11 mouse cellular contexts compared by ENCODE assay signal in genomic region chr7:68277054-68277896, GRCm38 (mm10). TPM values are rescaled to one million over a fixed set of nuclear protein-coding genes. Genes with fewer than 3 reads are reported as not detected.
A peak's percentile ranks its signal among the peaks of the same experiment; 100 is the strongest.
DNase-seq lines count a peak whose midpoint lies in the region; ATAC-seq and TF ChIP-seq lines count a peak whose summit lies in the region.
"Had no signal": no experiment of that assay in that cellular context is flagged by ENCODE, and none has a peak within 500 bp of the region (broad histone marks: within the 10 kb centered on the region; RNA-seq: fewer than 3 reads in every experiment).

No protein-coding gene starts in this region.

- no peaks in the 10 kb centered on the region for H3K27me3 ChIP-seq in kidney, embryonic 14.5 days (ENCODE audit: control insufficient read depth, insufficient read depth, low read length)
- H3K27me3 ChIP-seq in C2C12 (ENCODE audit: control insufficient read depth, insufficient read depth, insufficient read length) = no peaks in the 10 kb centered on the region
- peaks cover 8% of the 10 kb centered on the region; the same call in 1 of the 2 replicates for H3K27me3 ChIP-seq in E14TG2a.4 (ENCODE audit: insufficient read depth, low read length)
- peaks cover 64% of the 10 kb centered on the region for H3K27me3 ChIP-seq in forebrain, embryonic 10.5 days (ENCODE audit: poor library complexity, severe bottlenecking)

- no peaks in the 10 kb centered on the region for H3K36me3 ChIP-seq in kidney, embryonic 14.5 days (ENCODE audit: control insufficient read depth, insufficient read depth, low read length)
- H3K36me3 ChIP-seq in C2C12 (ENCODE audit: control insufficient read depth, insufficient read depth) (no peaks in the 10 kb centered on the region), E14TG2a.4 (ENCODE audit: insufficient read depth, low read length) (no peaks in the 10 kb centered on the region)
- H3K36me3 ChIP-seq in forebrain, embryonic 10.5 days (replicated peaks) = no peaks in the 10 kb centered on the region
- H3K36me3 ChIP-seq: heart, embryonic 13.5 days; midbrain, embryonic 10.5 days had no signal

- no peak overlapping the region for H3K9ac ChIP-seq in kidney, embryonic 14.5 days (ENCODE audit: low read depth, low read length)

- H3ac ChIP-seq in C2C12 (ENCODE audit: control insufficient read depth, insufficient read length, low read depth) = no peak overlapping the region

- H3K27ac ChIP-seq in kidney, embryonic 14.5 days (ENCODE audit: low read depth, low read length) = no peak overlapping the region
- no peak overlapping the region for H3K27ac ChIP-seq in forebrain, embryonic 10.5 days
- H3K27ac ChIP-seq: heart, embryonic 13.5 days; midbrain, embryonic 10.5 days had no signal

- DNase-seq in kidney, postnatal 10 days = no peak
- peak; percentile 77 for DNase-seq in induced T-regulatory cell, adult 2 months (ENCODE audit: low read depth)
- no peak for DNase-seq in adrenal gland, postnatal 4 days (ENCODE audit: low spot score in 2 of 2)
- no peak for DNase-seq in urinary bladder, adult 2 months (ENCODE audit: low spot score)
- no peak for DNase-seq in forebrain, embryonic 10.5 days (ENCODE audit: extremely low spot score, low spot score)
- DNase-seq: liver had no signal

- TF ChIP-seq CTCF in C2C12 (IDR thresholded peaks at IDR 0.05; ENCODE audit: control insufficient read depth, insufficient read depth, insufficient read length) (no peak), E14TG2a.4 (conservative IDR thresholded peaks at IDR 0.05; ENCODE audit: low read length) (no peak)

- H3K4me3 ChIP-seq in kidney, embryonic 14.5 days (ENCODE audit: low read length) = no peak overlapping the region
- H3K4me3 ChIP-seq in C2C12 (ENCODE audit: insufficient read depth, poor library complexity, severe bottlenecking) (no peak overlapping the region), E14TG2a.4 (replicated peaks; ENCODE audit: low read length) (peak overlapping the region; percentile 74; the same call in 1 of the 2 replicates)
- H3K4me3 ChIP-seq in forebrain, embryonic 10.5 days = no peak overlapping the region

- no peaks in the 10 kb centered on the region for H3K9me3 ChIP-seq in kidney, embryonic 14.5 days (ENCODE audit: control insufficient read depth, low read length)
- no peaks in the 10 kb centered on the region for H3K9me3 ChIP-seq in E14TG2a.4 (ENCODE audit: low read length)
- no peaks in the 10 kb centered on the region for H3K9me3 ChIP-seq in forebrain, embryonic 10.5 days
- H3K9me3 ChIP-seq: heart, embryonic 13.5 days; midbrain, embryonic 10.5 days had no signal

- H3K4me1 ChIP-seq in kidney, embryonic 14.5 days (ENCODE audit: control insufficient read depth, insufficient read depth, low read length) = peaks cover 16% of the 10 kb centered on the region
- H3K4me1 ChIP-seq in E14TG2a.4 (replicated peaks; ENCODE audit: low read depth, low read length) = peaks cover 82% of the 10 kb centered on the region
- peaks cover 31% of the 10 kb centered on the region for H3K4me1 ChIP-seq in forebrain, embryonic 10.5 days

- 15% methylated on average over 11 of the region's 11 CpGs for WGBS in kidney, embryonic 14.5 days
- 33% methylated on average over 11 of the region's 11 CpGs for WGBS in forebrain, embryonic 10.5 days

- H3K79me2 ChIP-seq in C2C12 (ENCODE audit: control insufficient read depth, insufficient read depth) = no peaks in the 10 kb centered on the region

- no peak overlapping the region for H3K4me2 ChIP-seq in kidney, embryonic 14.5 days (replicated peaks; ENCODE audit: low read depth, low read length)

- H3K79me3 ChIP-seq in C2C12 (ENCODE audit: low read depth) = no peaks in the 10 kb centered on the region

- ATAC-seq in kidney, embryonic 14.5 days (ENCODE audit: low FRiP score, low TSS enrichment) = peak; percentile 71

TF ChIP-seq in C2C12, 6 proteins besides CTCF, POLR2A, EP300 and RAD21:
- TF ChIP-seq MYOG (IDR thresholded peaks at IDR 0.05; ENCODE audit: control insufficient read depth, extremely low read depth, insufficient read length) (no peak), CEBPB (IDR thresholded peaks at IDR 0.05; ENCODE audit: low read depth) (no peak), FOSL1 (IDR thresholded peaks at IDR 0.05; ENCODE audit: insufficient read depth, low read length, poor library complexity, severe bottlenecking) (no peak), MAX (IDR thresholded peaks at IDR 0.05) (no peak), MYOD1 (IDR thresholded peaks at IDR 0.05; ENCODE audit: control insufficient read depth, insufficient read length, low read depth) (peak; percentile 68), USF1 (IDR thresholded peaks at IDR 0.05; ENCODE audit: low read depth) (no peak)

RNA-seq across cellular contexts. Expression of gene Fam169b, which starts 3.6 kb away (rescaled TPM):
- polyA plus RNA-seq in kidney, embryonic 14.5 days (2014; fragmentation: Nextera tagmentation; extraction: Ambion mirVana) = 1.0 and 1.2 TPM in 2 replicates
- polyA plus RNA-seq in C2C12 (2012; fragmentation: generic; extraction: Trizol) = 0.06 TPM
- 1 to 10 TPM in 1 of 2 experiments, under 1 TPM in 1; 0.22 to 1.1 TPM for total RNA-seq in adrenal gland, postnatal 4 days (2021)
- 1.3 and 1.4 TPM in 2 replicates for polyA plus RNA-seq in urinary bladder, adult 2 months (2012; rRNA removed)
- polyA plus RNA-seq in forebrain, embryonic 10.5 days (2016; fragmentation: Nextera tagmentation; extraction: Ambion mirVana) = 0.12 and 0.38 TPM in 2 replicates

RNA-seq across cellular contexts. Expression of gene Pgpep1l, which starts 13.2 kb away (rescaled TPM):
- not detected in 2 replicates for polyA plus RNA-seq in kidney, embryonic 14.5 days (2014; fragmentation: Nextera tagmentation; extraction: Ambion mirVana)
- not detected for polyA plus RNA-seq in C2C12 (2012; fragmentation: generic; extraction: Trizol)
- total RNA-seq in adrenal gland, postnatal 4 days (2021) = under 1 TPM in 1 of 2 experiments, not detected in 1; 0.65 TPM
- 2.2 and 2.6 TPM in 2 replicates for polyA plus RNA-seq in urinary bladder, adult 2 months (2012; rRNA removed)
- 0.16 TPM in 1 of 2 replicates, not detected in the other for polyA plus RNA-seq in forebrain, embryonic 10.5 days (2016; fragmentation: Nextera tagmentation; extraction: Ambion mirVana)
- polyA plus RNA-seq: heart, embryonic 13.5 days; midbrain, embryonic 10.5 days had no signal
